Mouse (Mus musculus) intestine, embryonic 15.5 days (tissue): ENCODE measurements at regions not wholly inside any gene's neighbourhood (a gene's known extent, or its start where the extent isn't known, plus 50 kb on each side); places are given as distances from the start of the nearest gene placed in this dataset.

Source experiments
- ATAC-seq: fragments of 200-750 bp; cut with Nextera tagmentation; 2 replicates; pipeline ENCODE4 v1.8.0; 2017; ENCODE audit warnings: moderate TSS enrichment, moderate library complexity
- H3K27ac ChIP-seq: fragments of 300-500 bp; sonication (generic); 2 replicates; pipeline ENCODE4 v1.5.1; 2015; ENCODE audit warnings: mild to moderate bottlenecking, inconsistent platforms
- H3K27me3 ChIP-seq: fragments of 300-500 bp; sonication (generic); replicated peaks from 2 replicates; pipeline ENCODE4 v1.6.1; 2015; ENCODE audit warnings: inconsistent platforms
- H3K36me3 ChIP-seq: fragments of 300-500 bp; sonication (generic); 2 replicates; pipeline ENCODE4 v1.6.1; 2015; ENCODE audit warnings: inconsistent platforms
- H3K4me1 ChIP-seq: fragments of 300-500 bp; sonication (generic); replicated peaks from 2 replicates; pipeline ENCODE4 v1.6.1; 2015; ENCODE audit warnings: inconsistent platforms
- H3K4me2 ChIP-seq: fragments of 300-500 bp; sonication (generic); replicated peaks from 2 replicates; pipeline ENCODE4 v1.6.1; 2015; ENCODE audit warnings: mild to moderate bottlenecking, inconsistent platforms
- H3K4me3 ChIP-seq: fragments of 300-500 bp; sonication (generic); replicated peaks from 2 replicates; pipeline ENCODE4 v1.5.1; 2015; ENCODE audit warnings: inconsistent platforms
- H3K9ac ChIP-seq: fragments of 300-500 bp; sonication (generic); 2 replicates; pipeline ENCODE4 v1.6.1; 2015; ENCODE audit warnings: inconsistent platforms
- H3K9me3 ChIP-seq: fragments of 300-500 bp; sonication (generic); 2 replicates; pipeline ENCODE4 v1.6.1; 2016; ENCODE audit warnings: inconsistent platforms
- WGBS: fragments of 180-500 bp; shearing (Covaris S2); methylation state at CpG from one replicate; pipeline ENCODE4 v1.1.7; 2015; 5-methylcytosine and 5-hydroxymethylcytosine counted together

- no peak for ATAC-seq
- H3K4me2 ChIP-seq, result no peak overlapping the region
- H3K36me3 ChIP-seq, result no peaks in the 10 kb centered on the region
- no peak overlapping the region for H3K4me3 ChIP-seq
- H3K27ac ChIP-seq, result no peak overlapping the region
- H3K4me1 ChIP-seq, result no peaks in the 10 kb centered on the region
- no peak overlapping the region for H3K9ac ChIP-seq
- no peaks in the 10 kb centered on the region for H3K27me3 ChIP-seq
- 59% methylated on average over 2 of the region's 2 CpGs for WGBS
- H3K9me3 ChIP-seq, result no peaks in the 10 kb centered on the region
Measured at GRCm38 (mm10) chr12:92187133-92187482, 338.2 kb upstream of the Sel1l start.

- H3K27me3 ChIP-seq, result no peaks in the 10 kb centered on the region
- H3K9me3 ChIP-seq, result no peaks in the 10 kb centered on the region
- no peaks in the 10 kb centered on the region for H3K36me3 ChIP-seq
- no peak overlapping the region for H3K9ac ChIP-seq
- 50% methylated on average over 6 of the region's 6 CpGs for WGBS
- no peak overlapping the region for H3K4me2 ChIP-seq
- H3K27ac ChIP-seq, result 0 out of 2 replicates have a peak overlapping the region, but pooled peaks have one; percentile 36
- ATAC-seq, result peak; percentile 69
- no peaks in the 10 kb centered on the region for H3K4me1 ChIP-seq
- H3K4me3 ChIP-seq, result no peak overlapping the region
Measured at GRCm38 (mm10) chr12:92186448-92187132, 337.6 kb upstream of the Sel1l start.

GRCm38 (mm10) chr12:92179292-92179691 is 330.3 kb upstream of the Sel1l start:
- ATAC-seq, result no peak
- Histone ChIP-seq H3K27me3 (no peaks in the 10 kb centered on the region), H3K27ac (no peak overlapping the region), H3K9me3 (no peaks in the 10 kb centered on the region), H3K4me3 (no peak overlapping the region), H3K9ac (no peak overlapping the region), H3K4me1 (no peaks in the 10 kb centered on the region), H3K4me2 (no peak overlapping the region), H3K36me3 (no peaks in the 10 kb centered on the region)
- 71% methylated on average over 5 of the region's 5 CpGs for WGBS

DNA sequence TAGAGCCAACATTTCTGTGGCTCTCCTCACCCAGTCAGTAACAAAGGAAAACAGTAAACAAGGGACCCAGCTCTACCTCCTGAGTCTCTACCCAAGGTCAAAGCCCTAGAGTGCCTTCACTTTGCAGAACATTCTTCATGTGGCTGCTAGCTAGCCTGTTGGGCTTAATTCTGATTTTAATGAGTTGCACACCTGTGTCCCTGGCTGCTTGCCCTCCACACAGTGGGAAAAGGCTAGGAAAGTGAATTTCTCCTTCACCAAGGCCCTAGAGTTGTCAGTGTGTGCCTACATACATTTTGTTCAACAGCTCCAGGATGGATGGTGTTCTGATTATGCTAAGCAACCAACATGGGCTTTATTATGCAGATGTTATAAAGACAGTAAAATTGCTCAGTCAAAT is 307.8 kb upstream of the Sel1l start:
- Histone ChIP-seq H3K27ac (no peak overlapping the region), H3K9me3 (no peaks in the 10 kb centered on the region), H3K4me1 (no peaks in the 10 kb centered on the region), H3K27me3 (no peaks in the 10 kb centered on the region), H3K4me2 (no peak overlapping the region), H3K9ac (no peak overlapping the region), H3K4me3 (no peak overlapping the region), H3K36me3 (no peaks in the 10 kb centered on the region)
- no peak for ATAC-seq

DNA sequence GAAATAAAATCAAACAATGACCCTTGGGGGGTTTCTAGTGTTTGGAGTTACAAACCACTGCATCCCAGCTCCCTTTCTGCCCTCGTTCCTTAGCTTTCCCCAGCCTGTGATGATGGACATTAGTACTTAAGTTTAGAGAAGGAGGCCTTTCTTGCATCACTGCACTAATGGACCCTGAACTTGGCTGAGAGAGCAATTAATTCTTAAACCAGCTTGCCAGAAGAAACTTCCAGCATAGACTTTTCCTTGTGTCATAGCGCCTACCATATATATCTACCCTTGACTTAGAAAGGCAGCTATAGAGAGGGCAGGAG is 303.9 kb upstream of the Sel1l start:
- Histone ChIP-seq H3K36me3 (no peaks in the 10 kb centered on the region), H3K9me3 (no peaks in the 10 kb centered on the region), H3K27ac (no peak overlapping the region), H3K4me1 (no peaks in the 10 kb centered on the region), H3K9ac (no peak overlapping the region), H3K27me3 (no peaks in the 10 kb centered on the region), H3K4me3 (no peak overlapping the region), H3K4me2 (no peak overlapping the region)
- 83% methylated on average over 2 of the region's 2 CpGs for WGBS
- no peak for ATAC-seq

GRCm38 (mm10) chr12:92152043-92152921 is 303.3 kb upstream of the Sel1l start:
- Histone ChIP-seq H3K27me3 (no peaks in the 10 kb centered on the region), H3K9me3 (no peaks in the 10 kb centered on the region), H3K36me3 (no peaks in the 10 kb centered on the region), H3K4me3 (no peak overlapping the region), H3K4me1 (no peaks in the 10 kb centered on the region), H3K27ac (no peak overlapping the region), H3K9ac (no peak overlapping the region), H3K4me2 (no peak overlapping the region)
- no peak for ATAC-seq
- 68% methylated on average over 4 of the region's 4 CpGs for WGBS

DNA sequence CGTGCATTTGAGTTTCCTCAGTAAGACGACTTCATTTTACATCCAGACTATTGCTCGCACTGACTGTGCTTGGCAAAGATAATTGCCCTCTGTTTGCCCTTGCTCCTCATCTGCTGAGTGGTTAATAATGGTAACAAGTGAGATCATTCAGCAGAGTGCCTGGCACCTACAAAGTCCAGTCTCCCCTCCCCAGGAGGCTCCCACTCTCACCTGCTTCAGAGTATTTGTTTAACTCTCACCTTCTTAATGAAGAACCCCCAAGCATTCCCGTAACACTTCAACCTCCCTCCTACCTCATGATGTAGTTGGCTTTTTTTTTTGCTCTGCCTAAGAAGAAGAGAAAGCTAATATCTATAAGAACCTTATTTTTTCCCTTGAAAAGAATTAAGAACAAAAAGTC is 288.6 kb upstream of the Sel1l start:
- no peak overlapping the region for H3K4me3 ChIP-seq
- no peaks in the 10 kb centered on the region for H3K27me3 ChIP-seq
- 52% methylated on average over 4 of the region's 4 CpGs for WGBS

GRCm38 (mm10) chr12:92127648-92128047 is 278.7 kb upstream of the Sel1l start:
- H3K27ac ChIP-seq, result no peak overlapping the region
- 70% methylated on average over 6 of the region's 6 CpGs for WGBS
- ATAC-seq, result no peak

More for the DNA sequence above, 288.6 kb upstream of the Sel1l start:
- Histone ChIP-seq H3K9ac (no peak overlapping the region), H3K4me2 (no peak overlapping the region), H3K27ac (no peak overlapping the region), H3K9me3 (no peaks in the 10 kb centered on the region), H3K36me3 (no peaks in the 10 kb centered on the region), H3K4me1 (no peaks in the 10 kb centered on the region)
- no peak for ATAC-seq

GRCm38 (mm10) chr12:92120164-92120815 is 271.3 kb upstream of the Sel1l start:
- Histone ChIP-seq H3K27me3 (no peaks in the 10 kb centered on the region), H3K9me3 (no peaks in the 10 kb centered on the region), H3K4me3 (no peak overlapping the region), H3K9ac (no peak overlapping the region), H3K4me2 (no peak overlapping the region), H3K27ac (no peak overlapping the region), H3K4me1 (no peaks in the 10 kb centered on the region), H3K36me3 (no peaks in the 10 kb centered on the region)
- 54% methylated on average over 6 of the region's 6 CpGs for WGBS
- ATAC-seq, result peak; percentile 17; the same call in 1 of the 2 replicates

More at GRCm38 (mm10) chr12:92127648-92128047, 278.7 kb upstream of the Sel1l start:
- Histone ChIP-seq H3K4me1 (no peaks in the 10 kb centered on the region), H3K36me3 (no peaks in the 10 kb centered on the region), H3K9ac (no peak overlapping the region), H3K9me3 (no peaks in the 10 kb centered on the region), H3K4me3 (no peak overlapping the region), H3K27me3 (no peaks in the 10 kb centered on the region), H3K4me2 (no peak overlapping the region)

GRCm38 (mm10) chr12:92109615-92110014 is 260.7 kb upstream of the Sel1l start:
- Histone ChIP-seq H3K36me3 (no peaks in the 10 kb centered on the region), H3K27me3 (no peaks in the 10 kb centered on the region), H3K4me1 (no peaks in the 10 kb centered on the region), H3K4me2 (no peak overlapping the region), H3K9ac (no peak overlapping the region), H3K9me3 (no peaks in the 10 kb centered on the region), H3K27ac (no peak overlapping the region), H3K4me3 (no peak overlapping the region)
- no peak for ATAC-seq
- 67% methylated on average over 3 of the region's 3 CpGs for WGBS

GRCm38 (mm10) chr12:92100080-92100479 is 251.1 kb upstream of the Sel1l start:
- no peaks in the 10 kb centered on the region for H3K4me1 ChIP-seq
- H3K9me3 ChIP-seq, result no peaks in the 10 kb centered on the region
- H3K9ac ChIP-seq, result no peak overlapping the region
- H3K4me3 ChIP-seq, result no peak overlapping the region
- WGBS, result 78% methylated on average over 4 of the region's 4 CpGs
- H3K4me2 ChIP-seq, result no peak overlapping the region
- no peaks in the 10 kb centered on the region for H3K27me3 ChIP-seq
- H3K36me3 ChIP-seq, result no peaks in the 10 kb centered on the region
- ATAC-seq, result no peak
- no peak overlapping the region for H3K27ac ChIP-seq

- peak; percentile 66; the same call in 1 of the 2 replicates for ATAC-seq
- Histone ChIP-seq H3K9me3 (no peaks in the 10 kb centered on the region), H3K27ac (no peak overlapping the region), H3K4me2 (no peak overlapping the region), H3K9ac (no peak overlapping the region), H3K4me3 (no peak overlapping the region), H3K36me3 (no peaks in the 10 kb centered on the region), H3K27me3 (no peaks in the 10 kb centered on the region), H3K4me1 (no peaks in the 10 kb centered on the region)
- 55% methylated on average over 10 of the region's 10 CpGs for WGBS
Measured at GRCm38 (mm10) chr12:92092794-92093365, 243.9 kb upstream of the Sel1l start.
